Mouse (Mus musculus) neutrophil, adult 59 days (primary cell): ENCODE measurements around the gene Rpl22l1. TPM values are rescaled to one million over a fixed set of nuclear protein-coding genes. Genes with fewer than 3 reads are reported as not detected.

Experiments used
- total RNA-seq, 2 experiments: library from RNA; stranded (reverse); gene quantifications; 1 replicate in 1 of 2; 2 replicates in 1 of 2; pipeline ENCODE4 v1.2.4; 2023

Gene Rpl22l1
- total RNA-seq, result 100 to 1,000 TPM; 142 to 152 TPM

GRCm38 (mm10) chr3:28805301-28806097 lies at the start of gene Rpl22l1:
TSS of gene Rpl22l1 (plus strand) at chr3:28805436.

GRCm38 (mm10) chr3:28780994-28781393 lies 24.2 kb upstream of the Rpl22l1 start, which contains the start of gene Eif5a2:
TSS of gene Eif5a2 (plus strand) at chr3:28781276.

Other genes starting within 250 kb of the Rpl22l1 start
- gene Slc2a2, start 107.5 kb upstream of the Rpl22l1 start, total RNA-seq, result not detected
- 1 to 10 TPM in 1 of 2 experiments, under 1 TPM in 1; 0.93 to 1.4 TPM for gene Eif5a2, start 24.2 kb upstream of the Rpl22l1 start, total RNA-seq
- gene Gm1527, start 87.2 kb downstream of the Rpl22l1 start, total RNA-seq, result not detected